Mouse (Mus musculus) granulocyte monocyte progenitor cell, adult 5-6 weeks (primary cell): ENCODE data around the gene Map4k1. TPM values are rescaled to one million over a fixed set of nuclear protein-coding genes. Genes with fewer than 3 reads are reported as not detected.

Source experiments
- ATAC-seq: replicated peaks from 2 replicates; pipeline ENCODE4 v1.8.0; 2016; ENCODE audit warnings: mild to moderate bottlenecking, moderate TSS enrichment, inconsistent platforms; ENCODE audit not compliant: poor library complexity, severe bottlenecking
- total RNA-seq, 2 experiments: library from RNA; stranded (forward) in 1 of 2; stranded (reverse) in 1 of 2; fragments of 200-712, 200-1000 nt in 1 of 2; fragments of >200 nt in 1 of 2; fragmentation: Nextera tagmentation in 1 of 2; gene quantifications; 2 replicates each; pipeline ENCODE4 v1.2.3; 2014 to 2017

Map4k1 gene
- total RNA-seq (2014; fragmentation: Nextera tagmentation) (46.1 and 62.3 TPM in 2 replicates), total RNA-seq (2017) (42.4 and 48.7 TPM in 2 replicates)

GRCm38 (mm10) chr7:28981651-28982273, at the start of gene Map4k1, which contains the start of gene Eif3k:
Map4k1 (plus strand) TSS chr7:28982050.
Eif3k (minus strand) TSS chr7:28981864.
- peak; percentile 83 for ATAC-seq

- peak; percentile 54 for ATAC-seq
These were observed 49.3 kb upstream of the Map4k1 start for GRCm38 (mm10) chr7:28932421-28933041.

DNA sequence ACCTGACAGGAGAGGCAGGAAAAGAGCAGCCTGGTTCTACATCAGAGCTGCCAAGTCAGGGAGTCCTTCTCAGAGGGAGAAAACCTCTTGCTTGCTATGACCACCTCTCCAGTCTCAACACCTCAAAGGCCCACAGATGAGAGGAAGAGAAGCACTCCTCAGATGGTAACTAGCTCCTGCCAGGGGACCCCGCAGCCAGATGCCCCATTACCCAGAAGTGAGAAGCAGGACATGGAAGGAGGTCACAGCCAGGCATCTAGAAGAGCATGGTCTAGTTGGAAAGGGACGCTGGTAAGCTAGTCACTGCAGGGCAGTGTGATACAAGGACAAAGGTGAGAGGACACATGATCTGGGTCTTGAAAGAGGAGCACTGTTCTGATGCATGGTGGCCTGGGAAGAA, 48.0 kb upstream of the Map4k1 start:
- ATAC-seq, result no peak

- no peak for ATAC-seq
These were observed 45.1 kb upstream of the Map4k1 start for GRCm38 (mm10) chr7:28936787-28937186.

DNA sequence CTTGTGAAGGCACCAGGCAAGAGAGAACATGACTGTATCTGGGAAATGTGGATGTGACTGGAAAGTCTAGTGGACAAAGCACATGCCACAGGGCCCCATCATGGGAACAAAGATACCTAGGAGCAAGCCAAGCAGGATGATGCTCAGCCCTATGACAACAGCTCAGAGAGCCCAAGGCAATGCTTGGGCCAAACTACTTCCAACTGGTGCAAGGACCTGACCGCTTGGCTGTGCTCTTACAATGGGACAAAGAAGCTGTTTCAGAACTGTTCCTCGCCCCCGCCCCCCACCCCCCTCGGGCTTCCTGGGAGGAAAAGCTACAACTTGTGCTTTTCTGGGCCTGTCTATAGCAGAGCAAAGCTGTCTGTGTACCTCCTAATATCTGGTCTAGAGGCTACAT, 43.2 kb upstream of the Map4k1 start:
- ATAC-seq, result no peak

DNA sequence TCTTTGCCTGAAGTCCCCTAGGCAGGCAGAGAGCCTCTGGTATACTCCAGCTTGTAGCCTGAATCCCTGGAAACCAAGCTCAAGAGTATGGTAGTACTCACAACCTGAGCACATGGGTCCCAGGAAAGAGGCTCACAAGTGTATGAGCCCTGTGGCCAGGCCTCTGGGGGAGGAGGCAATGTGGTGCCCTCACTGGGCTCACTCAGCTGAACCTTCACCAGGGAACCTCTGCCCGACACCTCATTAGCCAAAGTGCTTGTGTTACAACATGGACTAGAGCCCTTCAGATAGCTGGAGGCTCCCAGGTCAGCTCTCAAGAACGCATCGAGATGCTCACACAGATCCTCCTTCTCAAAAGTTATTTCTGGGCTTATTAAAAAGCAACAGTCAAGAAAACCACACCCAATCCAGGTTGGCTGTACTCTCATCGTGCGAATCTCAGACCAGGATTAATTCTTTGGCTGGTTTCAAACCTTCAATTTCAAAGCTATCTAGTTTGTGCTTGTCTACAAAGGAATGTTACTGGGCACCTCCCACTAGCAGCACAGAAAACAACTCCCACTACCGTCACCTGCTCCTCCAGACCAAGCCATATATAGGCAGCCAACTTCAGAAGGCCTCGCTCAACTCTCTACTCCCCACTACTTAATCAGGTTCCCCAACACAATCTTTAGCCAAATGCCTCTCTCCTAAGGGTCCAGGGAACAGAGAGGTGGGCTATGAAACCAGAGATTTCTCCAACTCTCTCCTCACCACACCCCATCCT, 42.2 kb upstream of the Map4k1 start:
- no peak for ATAC-seq

DNA sequence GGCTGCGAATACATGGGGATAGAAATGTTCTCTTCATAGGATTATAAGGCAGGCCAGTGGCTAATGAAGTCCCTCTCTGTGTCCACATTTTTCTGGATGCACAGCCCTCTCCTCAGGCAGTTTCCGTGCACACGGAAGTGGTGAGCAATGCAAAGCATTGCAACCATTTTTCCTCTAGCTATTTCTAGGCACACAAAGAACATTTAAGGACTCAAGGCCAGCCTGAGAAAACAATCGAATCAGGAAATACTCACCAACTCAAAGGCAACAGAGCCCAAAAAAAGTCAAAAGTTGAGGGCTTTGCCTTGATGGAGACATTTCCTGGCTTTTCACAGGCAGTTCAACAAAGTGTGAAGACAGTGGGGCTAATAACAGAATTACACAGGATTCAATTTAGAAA, 40.7 kb upstream of the Map4k1 start:
- ATAC-seq, result no peak

DNA sequence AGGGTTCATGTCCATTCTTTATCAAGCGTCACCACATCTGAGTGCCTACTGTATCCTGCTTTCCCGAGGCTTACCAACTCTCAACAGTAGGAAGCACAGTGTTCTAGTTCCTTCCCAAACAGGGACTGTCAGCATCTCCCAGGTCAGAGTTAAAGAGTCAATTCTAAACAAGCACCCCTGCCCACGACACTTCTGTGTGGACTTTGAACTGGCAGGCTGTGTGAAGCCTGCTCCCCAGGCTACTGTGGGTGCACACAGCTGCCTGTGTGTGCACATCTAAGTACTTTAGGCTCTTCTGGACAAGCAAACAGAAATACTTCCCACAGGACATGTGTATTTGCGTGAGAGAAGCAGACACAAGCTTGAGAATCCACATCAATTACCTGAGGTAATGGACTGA, 40.3 kb upstream of the Map4k1 start:
- ATAC-seq, result no peak

DNA sequence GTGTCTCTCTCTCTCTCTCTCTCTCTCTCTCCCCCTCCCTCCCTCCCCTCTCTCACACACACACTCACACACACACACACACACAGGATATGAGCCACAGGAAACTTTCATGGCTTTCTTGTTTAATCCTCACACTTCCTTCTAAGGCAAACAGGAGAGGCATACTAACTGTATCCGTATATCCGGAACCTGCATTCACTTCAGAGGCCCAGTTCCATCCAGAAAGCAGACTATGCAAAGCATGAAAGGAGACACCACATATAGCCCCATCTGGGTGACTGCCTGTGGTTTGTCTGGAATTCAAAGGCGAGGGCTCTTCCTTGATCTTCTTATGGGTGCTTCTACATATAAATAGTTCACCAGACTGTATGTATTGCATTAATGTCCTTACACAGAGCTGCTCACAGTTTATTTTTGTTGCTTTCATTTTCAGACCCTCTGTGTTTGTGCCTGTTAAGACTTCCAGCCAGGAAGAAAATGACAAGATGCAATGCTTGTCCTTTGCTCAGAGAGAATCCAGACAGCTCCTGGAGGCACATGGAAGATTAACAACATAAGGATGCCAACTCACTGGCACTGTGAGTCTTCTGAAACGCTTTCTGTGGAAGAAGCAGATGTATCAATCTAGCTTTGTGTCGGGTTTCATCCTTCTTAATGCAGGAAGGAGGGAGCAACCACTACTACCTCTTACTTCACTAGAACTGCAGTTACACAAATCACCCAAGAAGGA, 38.2 kb upstream of the Map4k1 start:
- no peak for ATAC-seq

DNA sequence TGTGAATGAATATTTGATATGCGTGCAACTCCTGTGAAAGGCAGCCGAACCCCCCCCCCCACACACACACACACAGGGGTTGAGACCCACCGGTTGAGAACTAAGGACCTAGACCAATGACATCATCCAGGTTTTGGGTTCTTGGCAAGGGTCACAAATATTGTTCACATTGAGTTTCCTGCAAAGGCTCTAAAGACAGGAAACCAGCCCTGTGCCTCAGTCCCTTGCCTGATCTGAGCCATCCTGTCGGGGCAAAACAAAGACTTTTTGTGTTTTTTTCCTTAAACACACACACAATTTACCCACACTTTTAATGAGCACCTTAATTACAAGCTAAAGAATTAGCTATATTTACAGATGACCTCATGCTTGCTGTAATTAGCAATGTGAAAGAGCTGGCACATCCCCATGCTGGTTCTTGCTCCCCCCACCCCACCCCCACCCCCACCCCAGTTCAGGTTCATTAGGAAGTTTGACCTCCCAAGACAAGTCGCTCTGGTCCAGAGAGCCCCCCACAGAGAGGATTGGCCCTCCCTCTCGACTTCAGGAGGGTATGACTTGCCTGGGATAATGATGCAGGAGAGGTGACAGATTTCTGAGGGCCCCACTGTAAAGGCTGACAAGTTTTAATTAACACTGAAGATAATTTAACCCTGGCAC, 37.0 kb upstream of the Map4k1 start:
- no peak for ATAC-seq

- no peak for ATAC-seq
These were observed 36.2 kb upstream of the Map4k1 start for GRCm38 (mm10) chr7:28945416-28946270.

GRCm38 (mm10) chr7:28946271-28946610, 35.6 kb upstream of the Map4k1 start:
- ATAC-seq, result no peak

GRCm38 (mm10) chr7:28948746-28949145, 33.1 kb upstream of the Map4k1 start:
- no peak for ATAC-seq

GRCm38 (mm10) chr7:28949298-28949697, 32.6 kb upstream of the Map4k1 start:
- no peak for ATAC-seq

DNA sequence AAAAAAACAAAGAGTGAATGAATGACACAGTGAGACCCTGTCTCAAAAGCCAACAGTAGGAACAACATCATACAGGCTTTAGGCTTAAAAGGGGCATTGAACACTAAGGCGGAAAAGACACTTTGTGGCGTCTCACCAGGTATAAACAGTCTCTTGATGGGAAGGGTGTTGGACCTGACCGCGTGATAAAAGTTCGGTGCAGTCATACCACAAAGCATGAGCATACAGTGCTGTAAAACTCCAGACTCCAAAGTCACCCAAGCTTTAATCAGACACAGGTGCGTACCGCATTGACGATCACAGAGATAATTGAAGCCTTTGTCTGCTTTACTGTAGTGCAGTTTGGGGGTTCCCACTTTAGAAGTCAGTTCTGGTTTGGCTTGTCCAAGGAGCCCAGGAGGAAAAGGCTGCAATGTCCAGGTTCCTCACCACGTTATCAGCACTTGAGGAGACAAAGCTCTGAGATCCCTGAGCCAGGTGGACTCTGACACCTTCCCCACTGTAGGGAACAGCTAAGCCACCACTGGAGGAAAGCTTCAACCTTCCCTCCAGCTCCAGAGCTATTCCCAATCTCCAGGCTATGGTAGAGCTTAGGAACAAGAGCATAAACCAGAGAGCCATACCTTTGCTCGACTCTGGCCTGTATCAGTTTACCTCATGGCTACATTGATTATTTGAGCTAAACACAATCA, 31.4 kb upstream of the Map4k1 start:
- ATAC-seq, result no peak

- ATAC-seq, result no peak
These were observed 30.1 kb upstream of the Map4k1 start for GRCm38 (mm10) chr7:28951764-28952163.

DNA sequence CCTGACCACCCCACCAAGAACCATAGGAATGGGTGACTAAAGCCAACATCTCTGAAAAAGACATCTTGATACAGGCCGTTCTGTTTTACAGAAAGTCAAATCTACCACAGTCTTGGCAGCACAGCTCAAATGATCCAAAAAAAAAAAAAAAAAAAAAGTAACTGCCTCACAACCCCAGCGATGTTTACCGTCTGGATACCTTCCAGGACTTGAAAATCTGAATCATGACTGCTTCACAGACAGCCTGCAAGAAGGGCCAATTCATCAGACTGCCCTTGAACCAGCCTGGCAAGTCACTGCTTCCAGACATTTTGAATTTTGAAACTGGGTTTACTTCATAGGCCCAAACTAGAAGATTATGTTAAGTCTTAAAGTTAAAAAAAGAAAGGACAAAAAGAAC, 29.1 kb upstream of the Map4k1 start:
- ATAC-seq, result no peak

DNA sequence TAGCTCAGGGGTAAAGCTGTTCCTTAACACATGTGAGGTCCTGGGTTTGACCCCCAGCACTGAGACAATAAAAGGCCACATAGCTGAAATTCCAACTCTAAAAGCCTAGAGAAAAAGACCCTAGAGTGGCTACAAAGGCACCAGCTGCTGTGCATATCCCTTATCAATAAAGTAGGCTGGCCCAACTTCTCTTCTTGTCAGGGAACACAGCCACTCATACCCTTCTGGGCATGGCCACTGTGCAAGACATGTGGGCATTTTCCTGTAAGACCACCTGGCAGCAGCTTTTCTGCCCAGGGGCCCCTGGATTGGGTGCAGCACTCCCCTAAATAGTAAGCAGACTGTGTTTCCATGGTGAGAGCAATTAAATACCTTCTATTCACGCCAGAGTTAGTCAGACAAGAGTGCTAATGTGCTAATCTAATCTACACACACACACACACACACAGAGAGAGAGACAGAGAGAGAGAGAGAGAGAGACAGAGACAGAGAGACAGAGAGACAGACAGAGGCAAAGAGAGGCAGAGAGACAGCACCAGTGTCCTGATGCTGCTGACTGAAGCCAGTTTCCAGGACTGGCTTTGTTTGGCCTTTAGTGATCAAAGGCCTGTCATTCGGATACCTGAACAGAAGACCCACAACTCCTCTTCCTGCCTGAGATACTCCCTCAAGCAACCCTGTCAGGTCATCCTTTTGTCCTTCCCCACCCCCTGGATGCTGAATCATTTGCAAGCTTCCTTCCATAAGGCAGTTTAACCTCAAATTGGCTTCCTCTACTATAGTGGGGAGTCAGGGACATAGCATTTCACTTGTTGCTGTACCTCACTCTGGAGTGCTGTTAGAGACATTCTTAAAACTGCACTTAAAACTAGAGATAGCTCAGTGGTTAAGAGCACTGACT, 28.1 kb upstream of the Map4k1 start:
- ATAC-seq, result no peak
